Mouse (Mus musculus) midbrain, embryonic 15.5 days (tissue): ENCODE measurements around the gene Slco1a6. TPM values are rescaled to one million over a fixed set of nuclear protein-coding genes. Genes with fewer than 3 reads are reported as not detected.
"Not testable (repeated sequence)": the region's sequence is repeated elsewhere in the genome, so short reads cannot be mapped to it uniquely, and the experiment has no call there.

Experiments used
- ATAC-seq: fragments of 200-750 bp; cut with Nextera tagmentation; replicated peaks from 2 replicates; pipeline ENCODE4 v1.8.0; 2017; ENCODE audit warnings: moderate TSS enrichment
- H3K27ac ChIP-seq: fragments of 300-500 bp; sonication (generic); 2 replicates; pipeline ENCODE4 v1.5.1; 2015; ENCODE audit warnings: mild to moderate bottlenecking, inconsistent platforms
- H3K27me3 ChIP-seq: fragments of 300-500 bp; sonication (generic); replicated peaks from 2 replicates; pipeline ENCODE4 v1.6.1; 2015; ENCODE audit warnings: inconsistent platforms
- H3K36me3 ChIP-seq: fragments of 300-500 bp; sonication (generic); replicated peaks from 2 replicates; pipeline ENCODE4 v1.6.1; 2015; ENCODE audit warnings: inconsistent platforms
- H3K4me1 ChIP-seq: fragments of 300-500 bp; sonication (generic); 2 replicates; pipeline ENCODE4 v1.6.1; 2015; ENCODE audit warnings: inconsistent platforms
- H3K4me2 ChIP-seq: fragments of 300-500 bp; sonication (generic); 2 replicates; pipeline ENCODE4 v1.6.1; 2015; ENCODE audit warnings: inconsistent platforms, mild to moderate bottlenecking, moderate library complexity
- H3K4me3 ChIP-seq: fragments of 300-500 bp; sonication (generic); 2 replicates; pipeline ENCODE4 v1.5.1; 2015; ENCODE audit warnings: mild to moderate bottlenecking, inconsistent platforms
- H3K9ac ChIP-seq: fragments of 300-500 bp; sonication (generic); 2 replicates; pipeline ENCODE4 v1.6.1; 2015; ENCODE audit warnings: mild to moderate bottlenecking, inconsistent platforms
- H3K9me3 ChIP-seq: fragments of 300-500 bp; sonication (generic); 2 replicates; pipeline ENCODE4 v1.6.1; 2016; ENCODE audit warnings: inconsistent platforms
- WGBS: fragments of 180-500 bp; shearing (Covaris S2); methylation state at CpG from one replicate; pipeline ENCODE4 v1.1.7; 2015; ENCODE audit warnings: mixed read lengths; 5-methylcytosine and 5-hydroxymethylcytosine counted together
- polyA plus RNA-seq: library from polyadenylated mRNA; unstranded; fragments of >200 nt; fragmentation: Nextera tagmentation; extraction: Ambion mirVana; gene quantifications from 2 replicates; pipeline ENCODE4 v1.2.1, GENCODE M21; 2015

Gene Slco1a6
- polyA plus RNA-seq, 1 experiment from 2014 or later = 0.48 TPM

- Histone ChIP-seq H3K27ac (no peak overlapping the region), H3K27me3 (no peaks in the 10 kb centered on the region), H3K36me3 (no peaks in the 10 kb centered on the region), H3K9ac (no peak overlapping the region), H3K4me2 (no peak overlapping the region), H3K9me3 (no peaks in the 10 kb centered on the region), H3K4me3 (no peak overlapping the region), H3K4me1 (no peaks in the 10 kb centered on the region)
- ATAC-seq = no peak
- whole genome bisulfite sequencing = 92% methylated on average over 2 of the region's 2 CpGs
Observed at GRCm38 (mm10) chr6:142161171-142161570, 47.1 kb downstream of the Slco1a6 start.

- 93% methylated on average over 4 of the region's 10 CpGs for WGBS
- H3K9me3 ChIP-seq, H3K27me3 ChIP-seq, H3K27ac ChIP-seq, H3K9ac ChIP-seq, H3K4me3 ChIP-seq, ATAC-seq, H3K4me1 ChIP-seq, H3K4me2 ChIP-seq, H3K36me3 ChIP-seq: not testable (repeated sequence)
Observed at GRCm38 (mm10) chr6:142154081-142154480, 54.2 kb downstream of the Slco1a6 start.

GRCm38 (mm10) chr6:142148371-142148770 is 60.0 kb downstream of the Slco1a6 start:
- no peaks in the 10 kb centered on the region for H3K9me3 ChIP-seq
- no peaks in the 10 kb centered on the region for H3K36me3 ChIP-seq
- ATAC-seq = no peak
- H3K27me3 ChIP-seq = no peaks in the 10 kb centered on the region
- no peaks in the 10 kb centered on the region for H3K4me1 ChIP-seq
- no peak overlapping the region for H3K4me3 ChIP-seq
- H3K4me2 ChIP-seq = no peak overlapping the region
- WGBS = 91% methylated on average over 1 of the region's 1 CpGs
- no peak overlapping the region for H3K27ac ChIP-seq
- no peak overlapping the region for H3K9ac ChIP-seq

- Histone ChIP-seq H3K4me1 (peaks cover 9% of the 10 kb centered on the region), H3K9ac (no peak overlapping the region), H3K27ac (peak overlapping the region; percentile 55; the same call in 1 of the 2 replicates), H3K36me3 (no peaks in the 10 kb centered on the region), H3K27me3 (no peaks in the 10 kb centered on the region), H3K4me3 (no peak overlapping the region), H3K4me2 (no peak overlapping the region), H3K9me3 (no peaks in the 10 kb centered on the region)
- peak; percentile 98 for ATAC-seq
- WGBS = 17% methylated on average over 3 of the region's 3 CpGs
Observed at GRCm38 (mm10) chr6:142111667-142112305, 96.5 kb downstream of the Slco1a6 start.

- Histone ChIP-seq H3K4me2 (no peak overlapping the region), H3K9me3 (no peaks in the 10 kb centered on the region), H3K36me3 (no peaks in the 10 kb centered on the region), H3K4me3 (no peak overlapping the region), H3K27me3 (no peaks in the 10 kb centered on the region), H3K27ac (no peak overlapping the region), H3K9ac (no peak overlapping the region), H3K4me1 (no peaks in the 10 kb centered on the region)
- ATAC-seq = no peak
- WGBS = 92% methylated on average over 3 of the region's 3 CpGs
Observed at GRCm38 (mm10) chr6:142091126-142091525, 117.2 kb downstream of the Slco1a6 start.

GRCm38 (mm10) chr6:142058281-142058680 is 150.0 kb downstream of the Slco1a6 start:
- H3K4me3 ChIP-seq, H3K9me3 ChIP-seq, H3K9ac ChIP-seq, H3K4me2 ChIP-seq, H3K27me3 ChIP-seq, H3K36me3 ChIP-seq, H3K27ac ChIP-seq, H3K4me1 ChIP-seq, ATAC-seq: not testable (repeated sequence)
- 86% methylated on average over 3 of the region's 3 CpGs for WGBS

- Histone ChIP-seq H3K4me1 (no peaks in the 10 kb centered on the region), H3K27ac (no peak overlapping the region), H3K4me3 (no peak overlapping the region), H3K9me3 (no peaks in the 10 kb centered on the region), H3K4me2 (no peak overlapping the region), H3K9ac (no peak overlapping the region), H3K36me3 (no peaks in the 10 kb centered on the region), H3K27me3 (no peaks in the 10 kb centered on the region)
- 33% methylated on average over 1 of the region's 1 CpGs for whole genome bisulfite sequencing
- no peak for ATAC-seq
Observed at GRCm38 (mm10) chr6:142047689-142048088, 160.6 kb downstream of the Slco1a6 start.

GRCm38 (mm10) chr6:142045746-142046145 is 162.6 kb downstream of the Slco1a6 start:
- Histone ChIP-seq H3K9ac (no peak overlapping the region), H3K27ac (no peak overlapping the region), H3K4me1 (no peaks in the 10 kb centered on the region), H3K4me2 (no peak overlapping the region), H3K27me3 (no peaks in the 10 kb centered on the region), H3K4me3 (no peak overlapping the region), H3K9me3 (no peaks in the 10 kb centered on the region), H3K36me3 (no peaks in the 10 kb centered on the region)
- 93% methylated on average over 2 of the region's 2 CpGs for WGBS
- no peak for ATAC-seq

- H3K27ac ChIP-seq = no peak overlapping the region
- H3K9me3 ChIP-seq = no peaks in the 10 kb centered on the region
- no peak overlapping the region for H3K4me2 ChIP-seq
- no peak for ATAC-seq
- no peak overlapping the region for H3K9ac ChIP-seq
- 92% methylated on average over 3 of the region's 3 CpGs for WGBS
- no peaks in the 10 kb centered on the region for H3K27me3 ChIP-seq
- H3K36me3 ChIP-seq = no peaks in the 10 kb centered on the region
- H3K4me1 ChIP-seq = no peaks in the 10 kb centered on the region
- H3K4me3 ChIP-seq = no peak overlapping the region
Observed at GRCm38 (mm10) chr6:142041896-142042295, 166.4 kb downstream of the Slco1a6 start.

GRCm38 (mm10) chr6:142040306-142041175 is 167.8 kb downstream of the Slco1a6 start:
- H3K9me3 ChIP-seq = no peaks in the 10 kb centered on the region
- H3K27ac ChIP-seq = no peak overlapping the region
- H3K9ac ChIP-seq = no peak overlapping the region
- no peaks in the 10 kb centered on the region for H3K4me1 ChIP-seq
- no peak overlapping the region for H3K4me2 ChIP-seq
- no peak overlapping the region for H3K4me3 ChIP-seq
- no peaks in the 10 kb centered on the region for H3K27me3 ChIP-seq
- ATAC-seq = peak; percentile 39
- 57% methylated on average over 16 of the region's 16 CpGs for WGBS
- H3K36me3 ChIP-seq = no peaks in the 10 kb centered on the region

- H3K27me3 ChIP-seq = no peaks in the 10 kb centered on the region
- ATAC-seq = no peak
- H3K36me3 ChIP-seq = no peaks in the 10 kb centered on the region
- H3K9ac ChIP-seq = no peak overlapping the region
- no peak overlapping the region for H3K4me2 ChIP-seq
- 85% methylated on average over 2 of the region's 2 CpGs for WGBS
- no peaks in the 10 kb centered on the region for H3K9me3 ChIP-seq
- no peak overlapping the region for H3K4me3 ChIP-seq
- no peak overlapping the region for H3K27ac ChIP-seq
- no peaks in the 10 kb centered on the region for H3K4me1 ChIP-seq
Observed at GRCm38 (mm10) chr6:142035771-142036170, 172.6 kb downstream of the Slco1a6 start.
